Mouse (Mus musculus): ENCODE measurements around the gene Gpr107. TPM values are rescaled to one million over a fixed set of nuclear protein-coding genes. Genes with fewer than 3 reads are reported as not detected.

Gpr107 gene
- polyA plus RNA-seq, 1 experiment from 2014 or later, result 38.4 TPM

DNA sequence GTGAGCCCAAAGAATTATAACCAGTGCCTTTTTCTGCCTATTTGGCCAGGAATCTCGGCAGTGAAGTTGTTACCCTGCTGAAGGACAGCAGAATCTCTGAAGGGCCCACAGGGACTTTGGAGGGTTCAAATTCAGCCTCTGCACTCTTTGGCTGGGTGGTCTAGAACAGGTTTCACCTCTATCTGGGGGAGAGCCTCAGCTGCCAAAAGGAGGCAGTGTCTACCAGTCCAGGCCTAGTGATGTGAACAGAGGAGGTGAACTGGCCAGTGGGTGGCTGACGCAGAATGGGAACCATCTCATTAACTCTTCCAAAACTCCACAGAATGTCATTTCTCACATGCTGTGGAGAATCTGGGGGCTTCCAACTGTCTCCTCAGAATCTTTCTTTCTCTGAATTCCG is 9.6 kb upstream of the Gpr107 start:
- ATAC-seq (ENCODE audit: low FRiP score, low read depth), result no peak
- H3K9ac ChIP-seq, result no peak overlapping the region
- no peaks in the 10 kb centered on the region; the same call in 1 of the 2 replicates for H3K27me3 ChIP-seq (replicated peaks)
- peaks cover 15% of the 10 kb centered on the region; the same call in 1 of the 2 replicates for H3K36me3 ChIP-seq
- H3K4me3 ChIP-seq, result no peak overlapping the region
- no peaks in the 10 kb centered on the region for H3K9me3 ChIP-seq
- no peak overlapping the region for H3K27ac ChIP-seq
- peaks cover 16% of the 10 kb centered on the region for H3K4me1 ChIP-seq
- 34% methylated on average over 3 of the region's 3 CpGs for WGBS
- peak overlapping the region; percentile 98 for H3K4me2 ChIP-seq (replicated peaks)

GRCm38 (mm10) chr2:31143326-31143725 is 8.8 kb upstream of the Gpr107 start:
- H3K9me3 ChIP-seq, result no peaks in the 10 kb centered on the region
- H3K4me1 ChIP-seq, result peaks cover 16% of the 10 kb centered on the region
- H3K9ac ChIP-seq, result no peak overlapping the region
- no peaks in the 10 kb centered on the region; the same call in 1 of the 2 replicates for H3K27me3 ChIP-seq (replicated peaks)
- peaks cover 22% of the 10 kb centered on the region for H3K36me3 ChIP-seq
- no peak for ATAC-seq (ENCODE audit: low FRiP score, low read depth)
- WGBS, result 76% methylated on average over 6 of the region's 6 CpGs
- H3K4me3 ChIP-seq, result no peak overlapping the region
- H3K4me2 ChIP-seq (replicated peaks), result no peak overlapping the region
- H3K27ac ChIP-seq, result no peak overlapping the region

DNA sequence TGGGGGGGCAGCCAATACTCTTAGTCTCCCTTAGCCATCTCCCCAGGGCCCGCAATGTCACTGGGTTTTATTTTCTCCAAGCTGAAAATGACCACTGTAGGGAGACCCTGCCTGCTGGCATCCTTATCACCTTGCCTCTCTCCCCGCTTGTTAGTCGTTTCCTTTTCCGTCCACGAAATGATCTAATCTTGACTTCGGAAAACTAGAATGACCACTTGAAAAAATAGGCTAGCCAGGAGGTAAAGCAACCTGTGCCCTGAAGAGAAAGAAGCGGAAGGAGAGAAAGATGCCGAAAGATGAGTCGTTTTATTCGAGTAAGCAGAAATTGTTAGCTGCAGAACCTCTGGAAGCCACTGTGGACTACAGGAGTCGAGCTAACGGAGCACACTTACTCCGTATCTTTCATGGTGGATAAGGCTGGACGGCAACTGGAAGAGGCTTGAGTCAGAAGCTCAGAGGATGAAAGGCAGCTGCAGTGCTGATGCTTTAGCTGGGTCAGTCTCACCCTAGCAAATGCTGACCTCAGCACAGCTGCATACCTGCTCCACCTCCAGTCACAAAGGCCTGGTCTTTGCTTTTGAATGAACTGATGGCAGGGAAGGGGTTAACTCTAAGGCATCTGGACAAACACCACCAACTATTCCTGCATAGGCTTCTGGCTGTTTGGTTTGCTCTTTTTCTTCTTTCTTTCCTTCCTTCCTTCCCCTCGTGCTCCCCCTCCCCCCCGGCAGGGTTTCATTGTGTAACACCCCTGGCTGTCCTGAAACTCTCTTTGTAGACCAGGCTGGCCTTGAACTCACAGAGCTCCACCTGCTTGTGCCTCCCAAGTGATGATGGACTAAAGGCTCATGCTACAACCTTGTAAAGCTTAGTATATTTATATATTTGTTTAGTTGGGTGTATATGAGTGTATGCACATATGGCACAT is 8.1 kb upstream of the Gpr107 start:
- Histone ChIP-seq H3K4me3 (no peak overlapping the region), H3K27me3 (replicated peaks) (no peaks in the 10 kb centered on the region; the same call in 1 of the 2 replicates), H3K4me2 (replicated peaks) (no peak overlapping the region), H3K9ac (no peak overlapping the region), H3K27ac (no peak overlapping the region), H3K9me3 (no peaks in the 10 kb centered on the region), H3K4me1 (peaks cover 16% of the 10 kb centered on the region), H3K36me3 (peaks cover 23% of the 10 kb centered on the region)
- ATAC-seq (ENCODE audit: low FRiP score, low read depth), result no peak
- WGBS, result 81% methylated on average over 16 of the region's 16 CpGs

DNA sequence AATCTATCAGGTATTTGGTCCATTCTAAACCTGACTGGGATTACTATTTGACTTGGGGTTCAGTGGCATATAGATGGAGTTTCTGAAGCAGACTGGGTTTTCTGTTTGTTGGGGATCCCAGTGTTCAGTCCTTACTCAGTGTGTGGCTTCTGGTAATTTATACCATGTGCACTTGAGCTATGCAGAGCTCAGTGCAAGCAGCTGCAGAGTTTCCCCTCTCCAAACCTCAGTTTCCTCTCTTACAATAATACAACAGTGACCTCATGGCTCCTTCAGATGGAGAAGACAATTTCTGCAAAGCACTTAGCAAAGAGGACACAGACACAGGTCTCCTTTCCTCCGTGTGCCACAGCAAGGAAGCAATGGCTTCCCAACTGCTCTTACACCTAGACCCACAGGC is 7.2 kb upstream of the Gpr107 start:
- WGBS, result 94% methylated on average over 1 of the region's 1 CpGs
- H3K4me3 ChIP-seq, result no peak overlapping the region
- no peaks in the 10 kb centered on the region for H3K9me3 ChIP-seq
- no peak overlapping the region for H3K4me2 ChIP-seq (replicated peaks)
- H3K9ac ChIP-seq, result no peak overlapping the region
- H3K4me1 ChIP-seq, result peaks cover 16% of the 10 kb centered on the region
- H3K36me3 ChIP-seq, result peaks cover 26% of the 10 kb centered on the region
- no peaks in the 10 kb centered on the region; the same call in 1 of the 2 replicates for H3K27me3 ChIP-seq (replicated peaks)
- no peak overlapping the region for H3K27ac ChIP-seq
- no peak for ATAC-seq (ENCODE audit: low FRiP score, low read depth)

DNA sequence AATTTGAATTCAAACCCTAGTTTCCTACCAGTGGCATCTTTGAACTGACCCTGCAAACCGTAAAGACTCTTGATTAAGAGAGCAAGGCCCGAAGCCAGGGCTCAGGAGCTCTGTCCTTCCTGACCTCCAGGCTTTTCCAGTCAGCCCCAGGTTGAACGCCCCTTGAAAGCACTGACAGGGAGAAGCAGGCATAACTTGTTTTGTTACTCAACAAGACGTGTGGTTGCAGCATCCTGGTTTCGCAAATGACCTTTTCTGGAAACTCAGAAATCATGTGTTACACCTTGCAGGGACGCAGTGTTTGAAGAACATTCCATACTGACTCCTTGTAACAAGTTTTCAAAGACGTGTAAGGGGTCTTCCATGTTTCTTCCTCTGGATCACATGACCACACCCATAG is 5.1 kb upstream of the Gpr107 start:
- Histone ChIP-seq H3K9me3 (no peaks in the 10 kb centered on the region), H3K4me2 (replicated peaks) (no peak overlapping the region), H3K27ac (no peak overlapping the region), H3K27me3 (replicated peaks) (no peaks in the 10 kb centered on the region; the same call in 1 of the 2 replicates), H3K9ac (no peak overlapping the region), H3K36me3 (peaks cover 29% of the 10 kb centered on the region), H3K4me1 (peaks cover 12% of the 10 kb centered on the region; the same call in 1 of the 2 replicates), H3K4me3 (no peak overlapping the region)
- 91% methylated on average over 7 of the region's 7 CpGs for WGBS
- no peak for ATAC-seq (ENCODE audit: low FRiP score, low read depth)

DNA sequence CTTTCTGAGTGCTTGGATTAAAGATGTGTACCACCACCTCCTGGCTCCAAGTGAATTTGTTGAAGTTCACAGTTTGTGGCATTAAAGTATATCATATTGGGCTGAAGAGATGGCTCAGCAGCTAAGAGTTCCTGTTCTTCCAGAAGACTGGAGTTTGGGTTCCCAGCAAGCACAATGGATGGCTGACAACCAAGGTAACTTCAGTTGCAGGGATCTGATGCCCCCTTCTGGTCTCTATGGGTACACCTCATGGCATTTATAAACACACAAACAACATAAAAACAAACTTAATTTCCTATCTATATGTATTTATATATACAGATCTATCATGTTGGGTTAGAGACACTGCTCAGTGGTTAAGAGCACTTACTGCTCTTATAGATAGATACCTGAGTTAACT is 1.4 kb upstream of the Gpr107 start:
- no peak for ATAC-seq (ENCODE audit: low FRiP score, low read depth)
- Histone ChIP-seq H3K9ac (no peak overlapping the region), H3K4me1 (peaks cover 18% of the 10 kb centered on the region), H3K27me3 (replicated peaks) (no peaks in the 10 kb centered on the region), H3K9me3 (no peaks in the 10 kb centered on the region), H3K27ac (no peak overlapping the region), H3K4me3 (no peak overlapping the region), H3K36me3 (peaks cover 29% of the 10 kb centered on the region), H3K4me2 (replicated peaks) (0 out of 2 replicates have a peak overlapping the region, but pooled peaks have one; percentile 73)

GRCm38 (mm10) chr2:31156846-31157245 is 4.7 kb downstream of the Gpr107 start:
- Histone ChIP-seq H3K27ac (no peak overlapping the region), H3K27me3 (replicated peaks) (no peaks in the 10 kb centered on the region), H3K36me3 (no peaks in the 10 kb centered on the region), H3K4me3 (no peak overlapping the region), H3K4me1 (peaks cover 11% of the 10 kb centered on the region), H3K9me3 (no peaks in the 10 kb centered on the region), H3K4me2 (replicated peaks) (no peak overlapping the region), H3K9ac (no peak overlapping the region)
- ATAC-seq (ENCODE audit: low FRiP score, low read depth), result no peak
- WGBS, result 90% methylated on average over 3 of the region's 3 CpGs

- Histone ChIP-seq H3K27ac (no peak overlapping the region), H3K36me3 (no peaks in the 10 kb centered on the region), H3K4me3 (no peak overlapping the region), H3K4me1 (peaks cover 12% of the 10 kb centered on the region; the same call in 1 of the 2 replicates), H3K9ac (no peak overlapping the region), H3K9me3 (no peaks in the 10 kb centered on the region), H3K4me2 (replicated peaks) (no peak overlapping the region), H3K27me3 (replicated peaks) (no peaks in the 10 kb centered on the region)
- ATAC-seq (ENCODE audit: low FRiP score, low read depth), result no peak
- WGBS, result 90% methylated on average over 10 of the region's 10 CpGs
These were observed 8.2 kb downstream of the Gpr107 start for GRCm38 (mm10) chr2:31160147-31160920.

DNA sequence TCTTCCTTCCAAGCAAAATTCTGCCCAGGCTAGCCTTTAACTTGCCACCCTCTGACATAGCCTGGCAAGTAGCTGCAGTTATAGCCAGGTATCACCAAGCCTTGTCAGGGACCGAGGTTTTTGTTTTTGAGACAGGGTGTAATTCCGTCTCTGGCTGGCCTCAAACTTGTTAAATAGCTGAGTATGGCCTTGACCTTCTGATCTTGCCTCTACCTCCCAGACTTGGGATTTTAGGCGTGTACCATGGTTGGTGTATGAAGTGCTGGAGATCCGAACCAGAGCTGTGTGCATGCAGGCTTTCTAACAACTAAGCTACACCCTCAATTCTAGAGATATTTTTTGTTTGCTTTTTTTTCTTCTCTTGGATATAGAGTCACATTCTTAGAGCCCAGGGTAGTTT is 9.5 kb downstream of the Gpr107 start:
- Histone ChIP-seq H3K9me3 (no peaks in the 10 kb centered on the region), H3K4me3 (no peak overlapping the region), H3K4me2 (replicated peaks) (no peak overlapping the region), H3K27me3 (replicated peaks) (no peaks in the 10 kb centered on the region), H3K36me3 (no peaks in the 10 kb centered on the region), H3K4me1 (peaks cover 13% of the 10 kb centered on the region; the same call in 1 of the 2 replicates), H3K9ac (no peak overlapping the region), H3K27ac (no peak overlapping the region)
- ATAC-seq (ENCODE audit: low FRiP score, low read depth), result no peak
- 90% methylated on average over 4 of the region's 4 CpGs for WGBS

- Histone ChIP-seq H3K36me3 (peaks cover 11% of the 10 kb centered on the region), H3K4me1 (peaks cover 13% of the 10 kb centered on the region; the same call in 1 of the 2 replicates), H3K4me3 (no peak overlapping the region), H3K4me2 (replicated peaks) (no peak overlapping the region), H3K9ac (no peak overlapping the region), H3K27ac (no peak overlapping the region), H3K9me3 (no peaks in the 10 kb centered on the region), H3K27me3 (replicated peaks) (no peaks in the 10 kb centered on the region)
- no peak for ATAC-seq (ENCODE audit: low FRiP score, low read depth)
- WGBS, result 83% methylated on average over 11 of the region's 11 CpGs
These were observed 11.4 kb downstream of the Gpr107 start for GRCm38 (mm10) chr2:31163361-31164118.

DNA sequence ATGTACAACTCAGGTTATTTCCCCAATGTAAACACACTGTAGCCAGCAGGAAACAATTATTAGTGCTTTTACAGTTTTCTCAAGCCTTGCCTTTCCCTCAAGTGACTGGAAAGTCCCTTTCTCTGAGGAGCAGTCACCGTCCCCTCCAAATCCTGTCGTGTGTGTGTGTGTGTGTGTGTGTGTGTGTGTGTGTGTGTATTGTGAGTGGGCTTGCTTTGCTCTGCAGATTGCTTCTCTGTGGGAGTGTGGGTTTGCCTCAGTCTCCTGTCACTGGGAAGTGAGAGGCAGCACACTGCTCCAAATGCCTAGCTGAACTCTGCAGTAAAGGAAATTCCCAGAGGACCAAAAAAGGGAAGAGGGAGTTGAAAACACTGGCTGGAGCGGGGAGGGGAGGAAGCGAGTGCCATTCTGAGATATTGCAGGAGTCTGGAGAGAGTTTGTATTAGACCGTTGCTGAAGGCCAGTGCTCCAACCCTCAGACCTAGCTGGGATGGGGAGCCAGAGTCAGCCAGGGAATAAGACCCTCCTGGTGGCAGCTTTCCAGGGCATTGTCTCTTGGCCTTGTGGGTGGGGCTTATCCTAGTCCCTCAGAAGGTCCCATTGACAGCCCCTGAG is 12.8 kb downstream of the Gpr107 start:
- no peak for ATAC-seq (ENCODE audit: low FRiP score, low read depth)
- no peak overlapping the region for H3K4me2 ChIP-seq (replicated peaks)
- peaks cover 25% of the 10 kb centered on the region for H3K36me3 ChIP-seq
- 64% methylated on average over 5 of the region's 5 CpGs for WGBS
- H3K9ac ChIP-seq, result no peak overlapping the region
- peaks cover 13% of the 10 kb centered on the region; the same call in 1 of the 2 replicates for H3K4me1 ChIP-seq
- no peak overlapping the region for H3K27ac ChIP-seq
- H3K9me3 ChIP-seq, result no peaks in the 10 kb centered on the region
- H3K4me3 ChIP-seq, result no peak overlapping the region
- H3K27me3 ChIP-seq (replicated peaks), result no peaks in the 10 kb centered on the region

Data from neural tube, embryonic 12.5 days (tissue).